Mouse (Mus musculus) stomach, postnatal 0 days (tissue): ENCODE results near the gene Ptpa. TPM values are rescaled to one million over a fixed set of nuclear protein-coding genes. Genes with fewer than 3 reads are reported as not detected.
A peak's percentile ranks its signal among the peaks of the same experiment; 100 is the strongest.

Experiments used
- ATAC-seq: fragments of 200-750 bp; cut with Nextera tagmentation; 2 replicates; pipeline ENCODE4 v1.8.0; 2017; ENCODE audit not compliant: low FRiP score, low TSS enrichment
- DNase-seq: peaks from one replicate; pipeline ENCODE4 v3.0.0-alpha.2; 2016; ENCODE audit warnings: low spot score
- H3K27ac ChIP-seq: fragments of 300-500 bp; sonication (generic); replicated peaks from 2 replicates; pipeline ENCODE4 v1.5.1; 2014; ENCODE audit warnings: mild to moderate bottlenecking, control low read depth
- H3K27me3 ChIP-seq: fragments of 300-500 bp; sonication (generic); 2 replicates; pipeline ENCODE4 v1.6.1; 2014; ENCODE audit warnings: low read length; ENCODE audit not compliant: control insufficient read depth, insufficient read depth
- H3K36me3 ChIP-seq: fragments of 300-500 bp; sonication (generic); 2 replicates; pipeline ENCODE4 v1.6.1; 2014; ENCODE audit warnings: low read length, mixed read lengths; ENCODE audit not compliant: control insufficient read depth, insufficient read depth
- H3K4me1 ChIP-seq: fragments of 300-500 bp; sonication (generic); replicated peaks from 2 replicates; pipeline ENCODE4 v1.6.1; 2014; ENCODE audit warnings: antibody characterized with exemption; ENCODE audit not compliant: control insufficient read depth, insufficient read depth
- H3K4me2 ChIP-seq: fragments of 300-500 bp; sonication (generic); replicated peaks from 2 replicates; pipeline ENCODE4 v1.6.1; 2014; ENCODE audit warnings: low read depth, mild to moderate bottlenecking, control low read depth, moderate library complexity
- H3K4me3 ChIP-seq: fragments of 300-500 bp; sonication (generic); 2 replicates; pipeline ENCODE4 v1.5.1; 2014; ENCODE audit warnings: low read depth, low read length, control low read depth
- H3K9ac ChIP-seq: fragments of 300-500 bp; sonication (generic); 2 replicates; pipeline ENCODE4 v1.6.1; 2014; ENCODE audit warnings: mild to moderate bottlenecking, low read length, control low read depth, mixed read lengths
- H3K9me3 ChIP-seq: fragments of 300-500 bp; sonication (generic); 2 replicates; pipeline ENCODE4 v1.6.1; 2016; ENCODE audit warnings: low read length; ENCODE audit not compliant: control insufficient read depth
- CTCF ChIP-seq: IDR thresholded peaks from 2 replicates; pipeline ENCODE4 v1.5.1; 2016; ENCODE audit warnings: antibody characterized with exemption, low read depth, mild to moderate bottlenecking, moderate library complexity
- EP300 ChIP-seq: optimal IDR thresholded peaks from 2 replicates; pipeline ENCODE3; 2016; ENCODE audit warnings: antibody characterized with exemption
- WGBS: fragments of 180-500 bp; shearing (Covaris S2); extraction: QIAGEN DNeasy Blood & Tissue Kit; methylation state at CpG from one replicate; pipeline ENCODE4 v1.1.7; 2014; 5-methylcytosine and 5-hydroxymethylcytosine counted together
- polyA plus RNA-seq: library from polyadenylated mRNA; unstranded; fragments of >200 nt; fragmentation: Nextera tagmentation; extraction: Ambion mirVana; gene quantifications from 2 replicates; pipeline ENCODE4 v1.2.1, GENCODE M21; 2015

Ptpa gene
- polyA plus RNA-seq, 1 experiment from 2014 or later, result 76.6 TPM

DNA sequence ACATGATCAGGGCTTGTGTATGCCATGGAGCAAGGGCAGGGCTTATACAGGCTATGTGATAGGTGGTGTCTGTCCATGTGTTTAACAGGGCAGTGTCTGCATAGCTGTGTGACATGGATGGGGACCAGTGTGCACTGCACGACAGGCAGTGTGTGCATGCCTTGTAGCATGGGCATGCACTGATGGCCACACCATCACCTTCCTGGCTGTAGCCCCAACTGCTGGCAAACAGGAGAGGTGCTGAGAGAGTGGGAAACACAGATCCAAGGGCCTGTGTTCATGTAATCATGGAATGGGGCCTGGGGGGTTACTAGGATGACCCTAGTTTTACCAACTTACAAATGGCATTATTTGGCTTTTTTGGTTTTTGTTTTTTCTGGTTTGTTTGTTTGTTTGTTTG is 12.0 kb upstream of the Ptpa start:
- no peaks in the 10 kb centered on the region for H3K4me1 ChIP-seq
- no peak overlapping the region for H3K27ac ChIP-seq
- peaks cover 13% of the 10 kb centered on the region for H3K36me3 ChIP-seq
- H3K9me3 ChIP-seq, result no peaks in the 10 kb centered on the region
- no peak overlapping the region for H3K4me3 ChIP-seq
- no peak for TF ChIP-seq EP300
- TF ChIP-seq CTCF, result no peak
- H3K27me3 ChIP-seq, result no peaks in the 10 kb centered on the region
- H3K9ac ChIP-seq, result no peak overlapping the region
- ATAC-seq (no peak), DNase-seq (no peak)
- H3K4me2 ChIP-seq, result no peak overlapping the region
- WGBS, result 75% methylated on average over 1 of the region's 1 CpGs

DNA sequence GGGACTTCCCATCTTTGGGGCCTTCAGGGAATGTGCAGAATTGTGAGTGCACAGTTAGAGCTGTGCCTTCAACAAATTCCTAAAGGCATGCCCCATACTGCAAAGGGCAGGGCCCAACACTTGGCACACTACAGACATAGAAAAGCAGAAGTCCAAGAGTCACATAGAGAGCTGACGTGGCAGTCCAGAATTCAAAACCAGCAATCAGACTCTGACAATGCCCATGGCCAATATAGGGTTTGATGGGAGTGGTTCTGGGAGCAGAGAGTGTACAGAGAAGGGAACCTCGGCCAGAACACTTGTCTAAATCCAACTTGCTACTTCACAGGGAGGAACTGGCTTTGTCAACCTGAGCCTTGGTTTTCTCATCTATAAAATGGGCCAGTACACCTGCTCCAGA is 8.6 kb upstream of the Ptpa start:
- no peak for DNase-seq
- Histone ChIP-seq H3K9ac (no peak overlapping the region), H3K27me3 (no peaks in the 10 kb centered on the region), H3K27ac (no peak overlapping the region), H3K4me1 (no peaks in the 10 kb centered on the region), H3K4me2 (no peak overlapping the region), H3K36me3 (peaks cover 9% of the 10 kb centered on the region), H3K9me3 (no peaks in the 10 kb centered on the region), H3K4me3 (no peak overlapping the region)
- no peak for ATAC-seq
- TF ChIP-seq CTCF (no peak), EP300 (no peak)
- WGBS, result 86% methylated on average over 2 of the region's 2 CpGs

- peaks cover 9% of the 10 kb centered on the region for H3K36me3 ChIP-seq
- no peaks in the 10 kb centered on the region for H3K9me3 ChIP-seq
- no peak overlapping the region for H3K9ac ChIP-seq
- TF ChIP-seq CTCF (no peak), EP300 (no peak)
- H3K4me3 ChIP-seq, result no peak overlapping the region
- no peak overlapping the region for H3K27ac ChIP-seq
- no peak overlapping the region for H3K4me2 ChIP-seq
- DNase-seq, result no peak
- H3K4me1 ChIP-seq, result no peaks in the 10 kb centered on the region
- no peak for ATAC-seq
- 91% methylated on average over 10 of the region's 10 CpGs for WGBS
- no peaks in the 10 kb centered on the region for H3K27me3 ChIP-seq
Measured at GRCm38 (mm10) chr2:30407778-30408177, 8.1 kb upstream of the Ptpa start.

DNA sequence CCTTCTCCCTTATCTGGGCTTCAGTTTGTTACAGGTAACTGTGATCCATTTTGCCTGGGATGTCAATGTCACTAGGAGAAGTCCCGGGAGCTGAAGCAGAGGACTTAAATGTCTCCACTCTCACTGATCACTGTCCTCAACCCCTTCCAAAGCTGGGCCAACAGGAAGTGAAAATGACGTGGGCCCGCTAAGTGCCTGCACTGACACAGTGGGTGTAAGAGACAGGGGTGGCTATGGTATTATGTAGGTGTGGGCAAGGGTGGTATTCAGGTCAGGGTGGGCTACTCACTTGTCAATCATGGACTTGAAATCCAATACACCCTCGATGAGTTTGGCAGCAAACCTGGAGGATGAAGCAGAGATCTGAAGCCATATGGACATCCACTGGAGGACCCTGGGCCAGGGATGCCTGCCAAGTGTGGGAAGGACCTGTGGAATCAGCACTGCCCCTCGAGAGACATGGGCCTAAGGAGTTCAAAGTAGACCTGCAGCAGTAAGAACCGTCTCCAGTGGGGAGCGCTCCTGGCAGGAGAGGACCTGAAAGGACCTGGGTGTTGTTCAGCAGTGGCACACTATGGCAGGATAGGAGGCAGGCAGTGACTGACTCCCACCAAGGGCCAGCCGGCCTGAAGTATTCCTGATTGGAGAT is 7.3 kb upstream of the Ptpa start:
- no peaks in the 10 kb centered on the region for H3K27me3 ChIP-seq
- H3K4me1 ChIP-seq, result no peaks in the 10 kb centered on the region
- 79% methylated on average over 8 of the region's 8 CpGs for WGBS
- no peaks in the 10 kb centered on the region for H3K9me3 ChIP-seq
- no peak overlapping the region for H3K27ac ChIP-seq
- no peak overlapping the region for H3K4me2 ChIP-seq
- no peak overlapping the region for H3K4me3 ChIP-seq
- TF ChIP-seq CTCF, result no peak
- no peak for TF ChIP-seq EP300
- DNase-seq (no peak), ATAC-seq (no peak)
- no peak overlapping the region for H3K9ac ChIP-seq
- peaks cover 6% of the 10 kb centered on the region; the same call in 1 of the 2 replicates for H3K36me3 ChIP-seq

DNA sequence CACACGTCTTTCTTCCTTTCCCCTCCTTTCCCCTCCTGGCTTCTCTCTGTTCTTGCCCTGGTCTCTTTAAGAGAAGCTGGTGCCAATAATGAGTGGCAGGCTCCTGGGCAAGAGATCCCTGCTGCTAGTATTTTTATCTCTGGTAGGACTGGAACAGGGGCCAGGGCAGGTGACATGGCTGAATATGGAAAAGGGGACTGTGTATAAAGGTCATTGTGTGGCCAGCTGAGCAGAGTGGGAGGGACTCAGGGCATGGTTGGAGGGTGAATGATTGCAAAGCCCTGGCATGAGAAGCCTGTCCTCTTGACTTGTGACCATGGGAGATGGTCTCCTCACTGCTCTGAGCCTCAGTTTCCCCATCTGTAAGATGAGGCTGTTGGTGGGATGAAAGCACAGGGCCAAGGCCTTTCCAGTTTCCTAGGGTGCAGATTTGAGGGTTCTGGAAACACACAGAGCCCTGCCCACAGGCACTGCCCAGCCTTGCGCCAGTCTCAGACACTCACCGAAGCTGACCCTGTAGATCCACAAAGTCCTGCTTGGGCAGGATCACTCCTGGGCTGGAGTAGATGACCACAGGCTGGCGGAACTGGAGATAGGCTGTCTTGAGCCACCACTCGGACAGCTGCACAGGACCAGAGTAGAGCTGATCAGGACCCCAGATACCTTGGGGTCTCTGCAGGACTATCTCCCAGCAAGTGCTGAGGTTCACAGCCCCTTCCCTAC is 6.2 kb upstream of the Ptpa start:
- DNase-seq (no peak), ATAC-seq (peak; percentile 50)
- Histone ChIP-seq H3K4me2 (no peak overlapping the region), H3K27ac (no peak overlapping the region), H3K4me3 (no peak overlapping the region), H3K4me1 (no peaks in the 10 kb centered on the region), H3K9ac (no peak overlapping the region), H3K9me3 (no peaks in the 10 kb centered on the region), H3K27me3 (no peaks in the 10 kb centered on the region), H3K36me3 (peaks cover 6% of the 10 kb centered on the region; the same call in 1 of the 2 replicates)
- 74% methylated on average over 5 of the region's 5 CpGs for WGBS
- TF ChIP-seq CTCF, result no peak
- no peak for TF ChIP-seq EP300
